Mouse (Mus musculus) G1E (cell line): ENCODE results near the gene Atg7. TPM values are rescaled to one million over a fixed set of nuclear protein-coding genes. Genes with fewer than 3 reads are reported as not detected.
A peak's percentile ranks its signal among the peaks of the same experiment; 100 is the strongest.
"Not testable (repeated sequence)": the region's sequence is repeated elsewhere in the genome, so short reads cannot be mapped to it uniquely, and the experiment has no call there.

Source experiments
- ATAC-seq: 2 replicates; pipeline ENCODE4 v1.8.0; 2016; ENCODE audit warnings: mild to moderate bottlenecking; ENCODE audit not compliant: insufficient number of reproducible peaks, poor library complexity, low FRiP score, severe bottlenecking; ENCODE audit errors: extremely low read depth
- DNase-seq: peaks from one replicate; pipeline ENCODE4 v3.0.0; 2012; ENCODE audit warnings: low spot score
- H3K27me3 ChIP-seq: 2 replicates; pipeline ENCODE4 v1.6.1; 2012; ENCODE audit warnings: mild to moderate bottlenecking, low read length, inconsistent platforms; ENCODE audit not compliant: insufficient read depth
- H3K36me3 ChIP-seq: replicated peaks from 2 replicates; pipeline ENCODE3; 2012; ENCODE audit warnings: mild to moderate bottlenecking, inconsistent platforms
- H3K4me1 ChIP-seq: 2 replicates; pipeline ENCODE4 v1.6.1; 2012; ENCODE audit warnings: low read depth, low read length, inconsistent platforms, mixed read lengths; ENCODE audit not compliant: insufficient read depth
- H3K4me3 ChIP-seq: 2 replicates; pipeline ENCODE4 v1.5.1; 2012; ENCODE audit warnings: low read depth, mild to moderate bottlenecking, inconsistent platforms, low read length, moderate library complexity, mixed read lengths
- H3K9me3 ChIP-seq: replicated peaks from 2 replicates; pipeline ENCODE4 v1.6.1; 2012; ENCODE audit warnings: inconsistent platforms
- CTCF ChIP-seq: IDR thresholded peaks from 2 replicates; pipeline ENCODE4 v1.5.1; 2012; ENCODE audit warnings: low read depth, low read length, inconsistent platforms, mixed read lengths
- GATA1 ChIP-seq: IDR thresholded peaks from 2 replicates; pipeline ENCODE4 v1.6.1; 2012; ENCODE audit warnings: borderline replicate concordance, low read length, inconsistent platforms, mixed read lengths
- GATA2 ChIP-seq: IDR thresholded peaks from 2 replicates; pipeline ENCODE4 v1.6.1; 2012; ENCODE audit warnings: low read depth, low read length, inconsistent platforms, borderline replicate concordance
- POLR2AphosphoS5 ChIP-seq: IDR thresholded peaks from 2 replicates; pipeline ENCODE4 v1.6.1; 2012; ENCODE audit warnings: low read depth, low read length, inconsistent platforms; ENCODE audit not compliant: insufficient replicate concordance
- TAL1 ChIP-seq: conservative IDR thresholded peaks from 2 replicates; pipeline ENCODE4 v1.6.1; 2012; ENCODE audit warnings: low read depth, low read length, inconsistent platforms, mixed read lengths
- polyA plus RNA-seq: library from polyadenylated mRNA; stranded (reverse); fragments of >175 nt; gene quantifications from 2 replicates; pipeline ENCODE4 v1.2.3, GENCODE M21; 2012
- total RNA-seq, 2 experiments: library from RNA; stranded (forward) in 1 of 2; stranded (reverse) in 1 of 2; fragments of 200-1000 nt in 1 of 2; fragments of >200 nt in 1 of 2; fragmentation: Nextera tagmentation in 1 of 2; gene quantifications; 2 replicates each; pipeline ENCODE4 v1.2.3; 2014 to 2017

The Atg7 gene
- total and polyA plus RNA-seq, 3 experiments: 19.4 to 47.4 (median 37.9) TPM

GRCm38 (mm10) chr6:114882675-114883074, 239.8 kb downstream of the Atg7 start:
- Histone ChIP-seq H3K4me1 (peaks cover 66% of the 10 kb centered on the region), H3K27me3 (no peaks in the 10 kb centered on the region), H3K4me3 (no peak overlapping the region), H3K9me3 (0 out of 2 replicates have a peak, but pooled peaks cover 3% of the 10 kb centered on the region), H3K36me3 (peaks cover 94% of the 10 kb centered on the region)
- TF ChIP-seq CTCF: no peak
- TF ChIP-seq TAL1: no peak
- TF ChIP-seq POLR2AphosphoS5: no peak
- no peak for TF ChIP-seq GATA1
- no peak for TF ChIP-seq GATA2
- no peak for ATAC-seq
- no peak for DNase-seq

DNA sequence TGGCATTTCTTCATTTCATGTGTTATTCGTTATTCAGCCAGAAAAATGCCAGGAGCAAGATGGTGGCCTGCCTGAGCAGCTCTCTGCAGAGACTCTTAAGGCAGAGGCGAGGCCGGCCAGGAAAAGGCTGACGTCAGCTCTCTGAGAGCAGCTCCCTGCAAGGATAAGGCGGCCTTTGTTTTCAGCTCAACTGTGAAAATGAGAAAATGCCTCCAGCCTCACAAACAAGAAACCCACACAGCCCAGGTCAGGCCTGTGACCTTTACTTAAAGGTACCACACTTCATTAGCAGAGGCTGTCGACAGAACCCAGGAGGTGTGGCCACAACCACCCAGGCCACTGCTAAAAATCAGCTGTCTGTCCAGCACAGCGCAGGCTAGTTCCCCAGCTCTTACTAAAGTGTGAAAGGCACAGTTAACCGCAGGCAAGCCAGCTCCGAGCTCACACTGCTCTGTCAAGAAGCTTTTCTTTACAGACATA, 240.4 kb downstream of the Atg7 start:
- DNase-seq (no peak), ATAC-seq (no peak)
- peaks cover 96% of the 10 kb centered on the region for H3K36me3 ChIP-seq
- H3K4me1 ChIP-seq: peaks cover 61% of the 10 kb centered on the region
- 0 out of 2 replicates have a peak, but pooled peaks cover 3% of the 10 kb centered on the region for H3K9me3 ChIP-seq
- H3K4me3 ChIP-seq: no peak overlapping the region
- TF ChIP-seq CTCF: no peak
- no peak for TF ChIP-seq GATA2
- TF ChIP-seq GATA1: no peak
- TF ChIP-seq TAL1: no peak
- no peak for TF ChIP-seq POLR2AphosphoS5
- no peaks in the 10 kb centered on the region for H3K27me3 ChIP-seq

DNA sequence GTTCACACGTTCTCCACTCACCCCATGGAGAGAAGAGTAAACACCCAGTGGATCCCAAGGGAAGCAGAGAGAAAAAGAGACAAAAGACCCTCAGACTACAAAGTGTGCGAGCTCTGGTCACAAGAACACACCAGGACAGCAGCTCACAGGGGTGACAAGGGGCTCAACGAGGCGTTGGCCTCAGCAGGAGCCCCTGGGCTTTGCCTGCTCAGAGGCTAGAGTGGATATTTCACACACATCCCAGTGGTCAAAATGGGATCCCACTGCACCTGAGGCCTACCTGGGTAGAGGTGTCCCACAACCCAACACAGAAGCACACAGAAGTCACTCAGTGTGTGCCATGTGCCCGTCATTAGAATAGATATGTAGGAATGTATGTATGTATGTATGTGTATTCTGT, 242.2 kb downstream of the Atg7 start:
- Histone ChIP-seq H3K27me3 (no peaks in the 10 kb centered on the region), H3K9me3 (0 out of 2 replicates have a peak, but pooled peaks cover 3% of the 10 kb centered on the region), H3K36me3 (peaks cover 90% of the 10 kb centered on the region), H3K4me1 (peaks cover 45% of the 10 kb centered on the region), H3K4me3 (no peak overlapping the region)
- ATAC-seq (no peak), DNase-seq (no peak)
- TF ChIP-seq TAL1 (no peak), POLR2AphosphoS5 (no peak), CTCF (no peak)

DNA sequence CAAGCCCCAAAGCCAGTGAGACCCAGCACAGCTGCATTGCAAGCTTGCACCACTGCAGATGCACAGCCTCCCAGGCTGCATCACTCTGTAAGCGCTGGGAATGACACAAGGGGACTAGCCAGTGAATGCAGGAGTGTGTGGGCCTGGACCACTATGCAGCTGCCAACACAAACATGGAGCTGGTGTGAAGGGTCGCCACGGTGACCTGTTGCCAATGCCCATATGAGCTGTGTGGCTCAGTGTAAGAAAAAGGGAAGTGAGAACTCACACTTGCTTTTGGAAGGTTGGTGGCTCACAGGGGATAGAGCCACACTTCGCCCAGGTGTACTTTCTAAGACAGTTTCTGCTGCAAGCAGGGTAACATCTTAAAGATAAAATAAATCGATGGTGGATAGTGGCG, 243.1 kb downstream of the Atg7 start:
- Histone ChIP-seq H3K9me3 (0 out of 2 replicates have a peak, but pooled peaks cover 3% of the 10 kb centered on the region), H3K4me1 (peaks cover 44% of the 10 kb centered on the region), H3K27me3 (no peaks in the 10 kb centered on the region), H3K4me3 (0 out of 2 replicates have a peak overlapping the region, but pooled peaks have one; percentile 19), H3K36me3 (peaks cover 90% of the 10 kb centered on the region)
- DNase-seq (no peak), ATAC-seq (no peak)
- no peak for TF ChIP-seq TAL1
- no peak for TF ChIP-seq GATA2
- TF ChIP-seq GATA1: no peak
- TF ChIP-seq POLR2AphosphoS5: no peak
- TF ChIP-seq CTCF: no peak

- H3K4me3 ChIP-seq: no peak overlapping the region
- H3K36me3 ChIP-seq: peaks cover 91% of the 10 kb centered on the region
- no peak for TF ChIP-seq TAL1
- TF ChIP-seq GATA1: no peak
- TF ChIP-seq CTCF: no peak
- no peak for TF ChIP-seq GATA2
- no peak for TF ChIP-seq POLR2AphosphoS5
- no peak for ATAC-seq
- H3K9me3 ChIP-seq: 0 out of 2 replicates have a peak, but pooled peaks cover 3% of the 10 kb centered on the region
- no peaks in the 10 kb centered on the region for H3K27me3 ChIP-seq
- peaks cover 41% of the 10 kb centered on the region for H3K4me1 ChIP-seq
- no peak for DNase-seq
Observed at GRCm38 (mm10) chr6:114886504-114887361, 243.8 kb downstream of the Atg7 start.

DNA sequence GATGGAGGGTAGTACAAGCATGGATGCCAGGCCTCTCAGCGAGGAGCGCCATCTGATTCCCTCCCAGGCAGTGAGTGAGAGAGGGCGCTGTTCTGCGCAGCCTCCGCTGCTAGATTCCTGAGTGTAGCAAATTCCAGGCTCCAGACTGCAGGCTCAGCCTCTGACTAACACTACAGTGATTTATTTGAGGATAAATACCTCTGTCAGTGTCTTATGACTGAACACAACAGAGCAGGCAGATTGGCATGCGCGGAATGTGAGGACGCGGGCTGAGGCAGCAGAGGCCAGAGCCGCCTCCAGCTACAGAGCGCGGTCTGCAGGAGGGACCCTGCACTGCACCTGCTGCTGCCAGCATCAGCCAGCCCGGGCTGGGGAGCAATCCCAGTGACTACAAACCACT, 246.0 kb downstream of the Atg7 start:
- H3K27me3 ChIP-seq: no peaks in the 10 kb centered on the region
- H3K9me3 ChIP-seq: 0 out of 2 replicates have a peak, but pooled peaks cover 3% of the 10 kb centered on the region
- peaks cover 41% of the 10 kb centered on the region for H3K4me1 ChIP-seq
- DNase-seq: no peak
- TF ChIP-seq GATA2: no peak
- no peak for TF ChIP-seq GATA1
- no peak for TF ChIP-seq POLR2AphosphoS5
- no peak for TF ChIP-seq CTCF
- TF ChIP-seq TAL1: no peak
- ATAC-seq: no peak
- H3K36me3 ChIP-seq: peaks cover 92% of the 10 kb centered on the region
- no peak overlapping the region for H3K4me3 ChIP-seq

- H3K4me3 ChIP-seq, ATAC-seq, DNase-seq, H3K9me3 ChIP-seq, H3K27me3 ChIP-seq: not testable (repeated sequence)
- peaks cover 90% of the 10 kb centered on the region for H3K36me3 ChIP-seq
- peaks cover 50% of the 10 kb centered on the region for H3K4me1 ChIP-seq
Observed at GRCm38 (mm10) chr6:114889971-114890370, 247.1 kb downstream of the Atg7 start.
